Mouse (Mus musculus) megakaryocyte, embryonic 14.5 days (primary cell): ENCODE measurements around the gene Vmn1r148.
"Not testable (repeated sequence)": the region's sequence is repeated elsewhere in the genome, so short reads cannot be mapped to it uniquely, and the experiment has no call there.

ENCODE experiments used
- FLI1 ChIP-seq: IDR thresholded peaks from 2 replicates; pipeline ENCODE4 v1.6.1; 2012; ENCODE audit warnings: low read length, inconsistent platforms, mixed read lengths
- GATA1 ChIP-seq: IDR thresholded peaks from 3 replicates; pipeline ENCODE4 v1.6.1; 2012; ENCODE audit warnings: mixed read lengths, low read length, inconsistent platforms, borderline replicate concordance

GRCm38 (mm10) chr7:22438129-22438528, 24.7 kb downstream of the Vmn1r148 start, which contains the start of gene Vmn1r149:
- not testable (repeated sequence) for TF ChIP-seq FLI1, GATA1
